8 mouse cellular contexts compared by ENCODE assay signal in the genomic region with DNA sequence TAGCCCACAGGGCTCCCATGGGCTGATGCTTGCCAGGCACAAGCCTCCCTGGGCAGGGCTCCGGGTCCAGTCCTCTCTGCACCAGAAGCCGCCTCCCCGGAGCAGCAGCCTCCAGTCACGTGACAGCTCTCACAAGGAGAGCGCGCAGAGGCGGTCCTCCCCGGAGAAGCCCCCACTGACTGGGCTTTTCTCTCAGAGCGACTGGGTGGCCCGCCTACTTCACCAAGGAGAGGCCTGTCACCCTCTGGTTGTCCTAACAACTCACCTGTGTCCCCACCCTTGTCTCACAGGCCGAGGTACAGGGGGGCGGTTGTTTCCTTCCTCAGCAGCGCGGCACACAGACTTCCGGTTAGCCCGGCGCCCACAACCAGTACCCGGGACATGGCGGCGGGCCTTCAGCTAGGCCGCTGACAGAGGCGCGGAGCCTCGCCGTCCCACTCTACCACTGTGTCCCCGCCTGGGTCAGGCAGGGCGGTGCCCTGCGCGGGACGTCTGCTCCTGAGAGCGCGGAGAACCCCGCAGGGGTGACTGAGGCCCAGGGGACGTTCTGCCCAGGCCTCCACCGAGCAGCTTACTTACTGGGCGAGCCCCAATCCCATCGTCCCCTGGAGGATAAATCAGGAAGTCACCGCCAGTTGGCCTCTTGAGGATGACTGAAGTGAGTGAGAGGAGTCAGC. TPM values are rescaled to one million over a fixed set of nuclear protein-coding genes. Genes with fewer than 3 reads are reported as not detected.
A peak's percentile ranks its signal among the peaks of the same experiment; 100 is the strongest.
DNase-seq lines count a peak whose midpoint lies in the region; ATAC-seq and TF ChIP-seq lines count a peak whose summit lies in the region.
"Not testable (repeated sequence)": the region's sequence is repeated elsewhere in the genome, so short reads cannot be mapped to it uniquely, and the experiment has no call there.

No protein-coding gene starts in this region.

- peak overlapping the region; percentile 40 for H3K4me2 ChIP-seq in forebrain, embryonic 11.5 days (ENCODE audit: low read depth, low read length, severe bottlenecking)
- peak overlapping the region; percentile 66 for H3K4me2 ChIP-seq in heart, embryonic 14.5 days (ENCODE audit: low read length)
- peak overlapping the region; percentile 49 for H3K4me2 ChIP-seq in kidney, postnatal 0 days (ENCODE audit: low read length)
- peak overlapping the region; percentile 47 for H3K4me2 ChIP-seq in limb, embryonic 15.5 days
- H3K4me2 ChIP-seq in midbrain, embryonic 16.5 days (ENCODE audit: low read length): peak overlapping the region; percentile 64

- H3K27me3 ChIP-seq in forebrain, embryonic 11.5 days (ENCODE audit: control insufficient read depth, insufficient read depth, low read length); heart, embryonic 14.5 days (ENCODE audit: control insufficient read depth, insufficient read depth, low read length); kidney, postnatal 0 days (ENCODE audit: insufficient read depth, low read length); limb, embryonic 15.5 days; midbrain, embryonic 16.5 days (ENCODE audit: control insufficient read depth, insufficient read depth, low read depth, low read length); spleen, adult 2 months (ENCODE audit: control insufficient read depth, insufficient read depth, low read length): not testable (repeated sequence)

- not testable (repeated sequence) for H3K9me3 ChIP-seq in forebrain, embryonic 11.5 days (ENCODE audit: control insufficient read depth, low read length); heart, embryonic 14.5 days (ENCODE audit: control insufficient read depth, low read length); kidney, postnatal 0 days (replicated peaks; ENCODE audit: low read length); limb, embryonic 15.5 days; midbrain, embryonic 16.5 days (replicated peaks; ENCODE audit: control insufficient read depth, low read length, poor library complexity, severe bottlenecking)

- H3K4me3 ChIP-seq in forebrain, embryonic 11.5 days (ENCODE audit: low read depth, low read length): peak overlapping the region; percentile 23; the same call in 1 of the 2 replicates
- peak overlapping the region; percentile 41 to 45 for H3K4me3 ChIP-seq in heart, embryonic 14.5 days (ENCODE audit: control insufficient read depth in 1 of 2, insufficient read depth in 1 of 2, low read depth in 1 of 2, low read length in 2 of 2)
- peak overlapping the region; percentile 22 for H3K4me3 ChIP-seq in kidney, postnatal 0 days (replicated peaks; ENCODE audit: low read depth, low read length)
- peak overlapping the region; percentile 40 for H3K4me3 ChIP-seq in limb, embryonic 15.5 days
- H3K4me3 ChIP-seq in midbrain, embryonic 16.5 days (ENCODE audit: low read depth, low read length): peak overlapping the region; percentile 43
- peak overlapping the region; percentile 62 for H3K4me3 ChIP-seq in spleen, adult 2 months (ENCODE audit: extremely low read depth, insufficient read depth, insufficient read length)

- TF ChIP-seq CTCF in kidney, postnatal 0 days (IDR thresholded peaks at IDR 0.05; ENCODE audit: low read depth); spleen, adult 2 months (IDR thresholded peaks at IDR 0.05; ENCODE audit: extremely low read depth, insufficient read depth, insufficient read length, insufficient replicate concordance): not testable (repeated sequence)

- not testable (repeated sequence) for H3K27ac ChIP-seq in forebrain, embryonic 11.5 days (ENCODE audit: low read depth, low read length); kidney, postnatal 0 days; limb, embryonic 15.5 days
- peak overlapping the region in 1 of 2 experiments; percentile 44; a peak in 1 of 4 replicates for H3K27ac ChIP-seq in heart, embryonic 14.5 days (replicated peaks in 1 of 2; ENCODE audit: control insufficient read depth in 1 of 2, insufficient read depth in 1 of 2, low read depth in 2 of 2, low read length in 2 of 2)
- H3K27ac ChIP-seq in midbrain, embryonic 16.5 days (ENCODE audit: low read length): peak overlapping the region; percentile 60; the same call in 1 of the 2 replicates
- H3K27ac ChIP-seq in spleen, adult 2 months (ENCODE audit: insufficient read depth, low read length): peak overlapping the region; percentile 35

- DNase-seq in B cell, adult 2 months: peak; percentile 62 to 72
- peak; percentile 19 for DNase-seq in c-Kit-positive CD71-positive TER-119-positive erythroid progenitor cells, embryonic 14.5 days (ENCODE audit: low spot score)
- peak; percentile 83 for DNase-seq in forebrain, embryonic 11.5 days (ENCODE audit: low spot score)
- DNase-seq in kidney, postnatal 0 days (ENCODE audit: low spot score): peak; percentile 75
- peak; percentile 34 to 35 for DNase-seq in spleen, adult 2 months (ENCODE audit: low read depth in 1 of 2, low spot score in 2 of 2)

- not testable (repeated sequence) for TF ChIP-seq POLR2A in spleen, adult 2 months (IDR thresholded peaks at IDR 0.05; ENCODE audit: low read depth, low read length)

- peak overlapping the region; percentile 48 for H3K9ac ChIP-seq in forebrain, embryonic 11.5 days (ENCODE audit: low read length)
- peak overlapping the region; percentile 62; the same call in 1 of the 2 replicates for H3K9ac ChIP-seq in heart, embryonic 14.5 days (ENCODE audit: low read length)
- peak overlapping the region; percentile 53; the same call in 1 of the 2 replicates for H3K9ac ChIP-seq in kidney, postnatal 0 days (ENCODE audit: low read depth, low read length)
- peak overlapping the region; percentile 14; the same call in 1 of the 2 replicates for H3K9ac ChIP-seq in limb, embryonic 15.5 days
- peak overlapping the region; percentile 65 for H3K9ac ChIP-seq in midbrain, embryonic 16.5 days (ENCODE audit: low read depth, low read length)

- WGBS in forebrain, embryonic 11.5 days: 8% methylated on average over 9 of the region's 38 CpGs
- 0% methylated on average over 8 of the region's 38 CpGs for WGBS in heart, embryonic 14.5 days
- whole genome bisulfite sequencing in kidney, postnatal 0 days: 4% methylated on average over 10 of the region's 38 CpGs
- WGBS in limb, embryonic 15.5 days: 2% methylated on average over 11 of the region's 38 CpGs
- 0% methylated on average over 10 of the region's 38 CpGs for WGBS in midbrain, embryonic 16.5 days
- WGBS in spleen, adult 2 months: 6% methylated on average over 10 of the region's 38 CpGs

- H3K36me3 ChIP-seq in forebrain, embryonic 11.5 days (ENCODE audit: control insufficient read depth, insufficient read depth, low read length); heart, embryonic 14.5 days (ENCODE audit: control insufficient read depth, insufficient read depth, low read length); kidney, postnatal 0 days (ENCODE audit: insufficient read depth, low read length); limb, embryonic 15.5 days; midbrain, embryonic 16.5 days (ENCODE audit: control insufficient read depth, insufficient read depth, low read length); spleen, adult 2 months (ENCODE audit: control insufficient read depth, insufficient read depth, low read length): not testable (repeated sequence)

- not testable (repeated sequence) for H3K4me1 ChIP-seq in forebrain, embryonic 11.5 days (replicated peaks; ENCODE audit: control insufficient read depth, insufficient read depth, low read length); heart, embryonic 14.5 days (ENCODE audit: control insufficient read depth in 2 of 2, insufficient read depth in 2 of 2, low read length in 2 of 2); kidney, postnatal 0 days (replicated peaks; ENCODE audit: insufficient read depth, low read length); limb, embryonic 15.5 days; midbrain, embryonic 16.5 days (ENCODE audit: control insufficient read depth, insufficient read depth, low read length); spleen, adult 2 months (ENCODE audit: control insufficient read depth, insufficient read depth, insufficient read length)

- ATAC-seq in forebrain, embryonic 11.5 days (replicated peaks; ENCODE audit: low FRiP score): peak; percentile 99
- ATAC-seq in heart, embryonic 14.5 days (ENCODE audit: insufficient number of reproducible peaks, insufficient read depth, low FRiP score, low read depth): peak; percentile 88
- ATAC-seq in kidney, postnatal 0 days (replicated peaks; ENCODE audit: low FRiP score, low read depth): peak; percentile 98
- peak; percentile 80 for ATAC-seq in limb, embryonic 15.5 days (ENCODE audit: insufficient number of reproducible peaks, low FRiP score, low TSS enrichment, low read depth)
- peak; percentile 99 for ATAC-seq in midbrain, embryonic 16.5 days

RNA-seq across cellular contexts. Expression of a gene that starts 35.3 kb away (rescaled TPM):
- polyA plus RNA-seq in forebrain, embryonic 11.5 days (2014; fragmentation: Nextera tagmentation; extraction: Ambion mirVana): not detected in 2 replicates
- not detected in 2 replicates for polyA plus RNA-seq in heart, embryonic 14.5 days (2014; fragmentation: Nextera tagmentation; extraction: Ambion mirVana)
- polyA plus RNA-seq in kidney, postnatal 0 days (2015; fragmentation: Nextera tagmentation; extraction: Ambion mirVana): not detected in 2 replicates
- polyA plus RNA-seq in limb, embryonic 15.5 days (2015; fragmentation: Nextera tagmentation; extraction: Ambion mirVana): not detected in 2 replicates
- polyA plus RNA-seq in midbrain, embryonic 16.5 days (2015; fragmentation: Nextera tagmentation; extraction: Ambion mirVana): not detected in 2 replicates
- not detected in 2 replicates for polyA plus RNA-seq in spleen, adult 2 months (2012; rRNA removed)

Comparison
In these comparisons a context has a peak if more than half of its experiments do, and no peak if none do; other contexts are left out.
1. DNase-seq: peak in every context shown above with its lines; median percentile 83 in forebrain, embryonic 11.5 days; 75 in kidney, postnatal 0 days; 67 in B cell, adult 2 months; 34 in spleen, adult 2 months; 19 in c-Kit-positive CD71-positive TER-119-positive erythroid progenitor cells, embryonic 14.5 days.
2. H3K9ac ChIP-seq: peak in every context shown above with its lines; median percentile 65 in midbrain, embryonic 16.5 days; 62 in heart, embryonic 14.5 days; 53 in kidney, postnatal 0 days; 48 in forebrain, embryonic 11.5 days; 14 in limb, embryonic 15.5 days.